Mouse (Mus musculus) stomach, postnatal 0 days (tissue): Measurements from ENCODE around the gene Gm14632. TPM values are rescaled to one million over a fixed set of nuclear protein-coding genes. Genes with fewer than 3 reads are reported as not detected.
"Not testable (repeated sequence)": the region's sequence is repeated elsewhere in the genome, so short reads cannot be mapped to it uniquely, and the experiment has no call there.

Source experiments
- ATAC-seq: fragments of 200-750 bp; cut with Nextera tagmentation; 2 replicates; pipeline ENCODE4 v1.8.0; 2017; ENCODE audit not compliant: low FRiP score, low TSS enrichment
- DNase-seq: peaks from one replicate; pipeline ENCODE4 v3.0.0-alpha.2; 2016; ENCODE audit warnings: low spot score
- H3K27ac ChIP-seq: fragments of 300-500 bp; sonication (generic); replicated peaks from 2 replicates; pipeline ENCODE4 v1.5.1; 2014; ENCODE audit warnings: mild to moderate bottlenecking, control low read depth
- H3K27me3 ChIP-seq: fragments of 300-500 bp; sonication (generic); 2 replicates; pipeline ENCODE4 v1.6.1; 2014; ENCODE audit warnings: low read length; ENCODE audit not compliant: control insufficient read depth, insufficient read depth
- H3K36me3 ChIP-seq: fragments of 300-500 bp; sonication (generic); 2 replicates; pipeline ENCODE4 v1.6.1; 2014; ENCODE audit warnings: low read length, mixed read lengths; ENCODE audit not compliant: control insufficient read depth, insufficient read depth
- H3K4me1 ChIP-seq: fragments of 300-500 bp; sonication (generic); replicated peaks from 2 replicates; pipeline ENCODE4 v1.6.1; 2014; ENCODE audit warnings: antibody characterized with exemption; ENCODE audit not compliant: control insufficient read depth, insufficient read depth
- H3K4me2 ChIP-seq: fragments of 300-500 bp; sonication (generic); replicated peaks from 2 replicates; pipeline ENCODE4 v1.6.1; 2014; ENCODE audit warnings: low read depth, mild to moderate bottlenecking, control low read depth, moderate library complexity
- H3K4me3 ChIP-seq: fragments of 300-500 bp; sonication (generic); 2 replicates; pipeline ENCODE4 v1.5.1; 2014; ENCODE audit warnings: low read depth, low read length, control low read depth
- H3K9ac ChIP-seq: fragments of 300-500 bp; sonication (generic); 2 replicates; pipeline ENCODE4 v1.6.1; 2014; ENCODE audit warnings: mild to moderate bottlenecking, low read length, control low read depth, mixed read lengths
- H3K9me3 ChIP-seq: fragments of 300-500 bp; sonication (generic); 2 replicates; pipeline ENCODE4 v1.6.1; 2016; ENCODE audit warnings: low read length; ENCODE audit not compliant: control insufficient read depth
- WGBS: fragments of 180-500 bp; shearing (Covaris S2); extraction: QIAGEN DNeasy Blood & Tissue Kit; methylation state at CpG from one replicate; pipeline ENCODE4 v1.1.7; 2014; 5-methylcytosine and 5-hydroxymethylcytosine counted together
- polyA plus RNA-seq: library from polyadenylated mRNA; unstranded; fragments of >200 nt; fragmentation: Nextera tagmentation; extraction: Ambion mirVana; gene quantifications from 2 replicates; pipeline ENCODE4 v1.2.1, GENCODE M21; 2015

Gm14632 gene
- polyA plus RNA-seq: not detected in 2 replicates

- whole genome bisulfite sequencing: 89% methylated on average over 4 of the region's 7 CpGs
- H3K27me3 ChIP-seq, DNase-seq, ATAC-seq, H3K9me3 ChIP-seq, H3K4me2 ChIP-seq, H3K4me3 ChIP-seq, H3K9ac ChIP-seq, H3K27ac ChIP-seq, H3K36me3 ChIP-seq, H3K4me1 ChIP-seq: not testable (repeated sequence)
Observed at GRCm38 (mm10) chrX:30329472-30329871, at the start of gene Gm14632. TSS of gene Gm14632 (plus strand) at chrX:30329772.
